Mouse (Mus musculus) liver, adult (tissue): Measurements from ENCODE around the gene Arr3.

Source experiments
- GATA4 ChIP-seq: IDR thresholded peaks from 2 replicates; pipeline ENCODE4 v1.6.1; 2014; ENCODE audit warnings: mild to moderate bottlenecking, low read length; ENCODE audit not compliant: insufficient replicate concordance

The Arr3 gene

GRCm38 (mm10) chrX:100605314-100605713 lies at the start of gene Arr3:
Arr3 (plus strand) TSS chrX:100605497.
- no peak for TF ChIP-seq GATA4

- no peak for TF ChIP-seq GATA4
These were observed 49.3 kb upstream of the Arr3 start for GRCm38 (mm10) chrX:100556026-100556425.

- no peak for TF ChIP-seq GATA4
These were observed 39.6 kb upstream of the Arr3 start for GRCm38 (mm10) chrX:100565696-100566095.

- TF ChIP-seq GATA4, result no peak
These were observed 33.3 kb upstream of the Arr3 start, which contains the start of gene Awat1 for GRCm38 (mm10) chrX:100571951-100572350. Awat1 (plus strand) TSS chrX:100572251.

- peak; percentile 16; the same call in 1 of the 2 replicates for TF ChIP-seq GATA4
These were observed 10.5 kb upstream of the Arr3 start, which contains the start of gene P2ry4 for GRCm38 (mm10) chrX:100594791-100595190. P2ry4 (minus strand) TSS chrX:100594869.

- no peak for TF ChIP-seq GATA4
These were observed 7.9 kb upstream of the Arr3 start for GRCm38 (mm10) chrX:100597439-100597838.

- no peak for TF ChIP-seq GATA4
These were observed 5.5 kb upstream of the Arr3 start for GRCm38 (mm10) chrX:100599755-100600154.

GRCm38 (mm10) chrX:100618488-100618887 lies 13.2 kb downstream of the Arr3 start:
- TF ChIP-seq GATA4, result no peak

GRCm38 (mm10) chrX:100621366-100621765 lies 16.1 kb downstream of the Arr3 start:
- TF ChIP-seq GATA4, result no peak

- TF ChIP-seq GATA4, result no peak
These were observed 18.9 kb downstream of the Arr3 start for GRCm38 (mm10) chrX:100624242-100624641.

GRCm38 (mm10) chrX:100625146-100625545 lies 19.8 kb downstream of the Arr3 start:
- TF ChIP-seq GATA4, result no peak

- no peak for TF ChIP-seq GATA4
These were observed 20.2 kb downstream of the Arr3 start, which contains the start of gene Kif4 for GRCm38 (mm10) chrX:100625546-100625801. Kif4 (plus strand) TSS chrX:100625737.

- TF ChIP-seq GATA4, result no peak
These were observed 20.8 kb downstream of the Arr3 start, which contains the start of gene Pdzd11 for GRCm38 (mm10) chrX:100625802-100626793. Pdzd11 (minus strand) TSS chrX:100626568.

- TF ChIP-seq GATA4, result no peak
These were observed 23.8 kb downstream of the Arr3 start for GRCm38 (mm10) chrX:100629076-100629475.

- no peak for TF ChIP-seq GATA4
These were observed 33.2 kb downstream of the Arr3 start for GRCm38 (mm10) chrX:100638477-100638876.

- no peak for TF ChIP-seq GATA4
These were observed 47.6 kb downstream of the Arr3 start for GRCm38 (mm10) chrX:100652848-100653247.
